Comparison of ENCODE assay signal across 8 mouse cellular contexts in genomic region chr4:129188803-129189541, GRCm38 (mm10). TPM values are rescaled to one million over a fixed set of nuclear protein-coding genes. Genes with fewer than 3 reads are reported as not detected.
DNase-seq lines count a peak whose midpoint lies in the region; ATAC-seq and TF ChIP-seq lines count a peak whose summit lies in the region.

No protein-coding gene starts in this region.

- WGBS in embryonic facial prominence, embryonic 15.5 days, result under 1% methylated on average over 69 of the region's 74 CpGs

- peak overlapping the region; percentile 94 for H3K4me3 ChIP-seq in E14TG2a.4 (replicated peaks; ENCODE audit: low read length)
- peak overlapping the region; percentile 92 for H3K4me3 ChIP-seq in embryonic facial prominence, embryonic 15.5 days (replicated peaks)

- no peaks in the 10 kb centered on the region for H3K9me3 ChIP-seq in E14TG2a.4 (ENCODE audit: low read length)
- H3K9me3 ChIP-seq in embryonic facial prominence, embryonic 15.5 days (replicated peaks), result no peaks in the 10 kb centered on the region

- ATAC-seq in embryonic facial prominence, embryonic 15.5 days (ENCODE audit: insufficient number of reproducible peaks, low FRiP score, low TSS enrichment, low read depth), result peak; percentile 51

- no peaks in the 10 kb centered on the region for H3K27me3 ChIP-seq in E14TG2a.4 (ENCODE audit: insufficient read depth, low read length)
- no peaks in the 10 kb centered on the region for H3K27me3 ChIP-seq in embryonic facial prominence, embryonic 15.5 days

- TF ChIP-seq CTCF in E14TG2a.4 (conservative IDR thresholded peaks at IDR 0.05; ENCODE audit: low read length), result no peak

- peak; percentile 57 for DNase-seq in adrenal gland, postnatal 25 days
- peak; percentile 66 to 72 for DNase-seq in heart, postnatal 10 days
- peak; percentile 61 for DNase-seq in layer of hippocampus, adult 9-11 months
- peak; percentile 59 for DNase-seq in lung, postnatal 10 days
- DNase-seq in retina, postnatal 7 days (ENCODE audit: low read depth, low spot score), result peak; percentile 43
- DNase-seq in urinary bladder, adult 2 months (ENCODE audit: low spot score), result peak; percentile 59

- peaks cover 53% of the 10 kb centered on the region for H3K4me1 ChIP-seq in E14TG2a.4 (replicated peaks; ENCODE audit: low read depth, low read length)
- peaks cover 20% of the 10 kb centered on the region for H3K4me1 ChIP-seq in embryonic facial prominence, embryonic 15.5 days

- H3K9ac ChIP-seq in embryonic facial prominence, embryonic 15.5 days, result peak overlapping the region; percentile 59

- intact Hi-C loops in heart, postnatal 10 days (cut with DNase I), result loop anchor here (5.0 kb wide), 1 partner anchor 42 kb away; no protein-coding TSS in a partner anchor

- peak overlapping the region; percentile 63 for H3K4me2 ChIP-seq in embryonic facial prominence, embryonic 15.5 days (replicated peaks)

- H3K36me3 ChIP-seq in E14TG2a.4 (ENCODE audit: insufficient read depth, low read length), result peaks cover 28% of the 10 kb centered on the region
- H3K36me3 ChIP-seq in embryonic facial prominence, embryonic 15.5 days, result 0 out of 2 replicates have a peak, but pooled peaks cover 3% of the 10 kb centered on the region

- peak overlapping the region; percentile 91 for H3K27ac ChIP-seq in embryonic facial prominence, embryonic 15.5 days (replicated peaks)

RNA-seq across cellular contexts. Expression of gene S100pbp, which starts 0.6 kb away (rescaled TPM):
- total RNA-seq in adrenal gland, postnatal 25 days (2021), result 25.1 and 27.5 TPM in 2 replicates
- polyA plus RNA-seq in embryonic facial prominence, embryonic 15.5 days (2015; fragmentation: Nextera tagmentation; extraction: Ambion mirVana), result 17.8 and 18.5 TPM in 2 replicates
- total RNA-seq in heart, postnatal 10 days (2021), result 10 to 100 TPM; 18.0 to 21.7 TPM
- polyA plus RNA-seq in urinary bladder, adult 2 months (2012; rRNA removed), result 19.8 and 21.7 TPM in 2 replicates

RNA-seq across cellular contexts. Expression of gene Yars, which starts 0.6 kb away (rescaled TPM):
- total RNA-seq in adrenal gland, postnatal 25 days (2021), result 96.4 and 99.5 TPM in 2 replicates
- 75.5 and 83.2 TPM in 2 replicates for polyA plus RNA-seq in embryonic facial prominence, embryonic 15.5 days (2015; fragmentation: Nextera tagmentation; extraction: Ambion mirVana)
- 10 to 100 TPM; 38.8 to 39.2 TPM for total RNA-seq in heart, postnatal 10 days (2021)
- polyA plus RNA-seq in urinary bladder, adult 2 months (2012; rRNA removed), result 36.8 and 38.3 TPM in 2 replicates

RNA-seq across cellular contexts. Expression of gene Fndc5, which starts 52.2 kb away (rescaled TPM):
- 3.9 and 6.6 TPM in 2 replicates for total RNA-seq in adrenal gland, postnatal 25 days (2021)
- polyA plus RNA-seq in embryonic facial prominence, embryonic 15.5 days (2015; fragmentation: Nextera tagmentation; extraction: Ambion mirVana), result 19.7 and 26.3 TPM in 2 replicates
- 100 to 1,000 TPM; 162 to 167 TPM for total RNA-seq in heart, postnatal 10 days (2021)
- polyA plus RNA-seq in urinary bladder, adult 2 months (2012; rRNA removed), result 5.9 and 7.1 TPM in 2 replicates

Comparison
In these comparisons a context has a peak if more than half of its experiments do, and no peak if none do; other contexts are left out.
1. Peak in every context shown above with its lines: DNase-seq, ATAC-seq, H3K4me3 ChIP-seq and H3K27ac ChIP-seq.
2. RNA of gene Fndc5, which starts 52.2 kb away (total RNA-seq): 162 to 167 TPM in heart, postnatal 10 days; 3.9 to 6.6 TPM in adrenal gland, postnatal 25 days; every median in the first group is over 10 times any median in the second.